Mouse (Mus musculus) ES-Bruce4 (cell line): ENCODE data around the gene Tff3.

Experiments
- CTCF ChIP-seq: IDR thresholded peaks from one replicate; pipeline ENCODE4 v1.8.1; 2011; ENCODE audit warnings: low read depth, low read length
- EP300 ChIP-seq: IDR thresholded peaks from 2 replicates; pipeline ENCODE4 v1.6.1; 2011; ENCODE audit warnings: low read depth, low read length; ENCODE audit not compliant: insufficient read depth
- POLR2A ChIP-seq: IDR thresholded peaks from one replicate; pipeline ENCODE4 v1.8.1; 2011; ENCODE audit warnings: low read length; ENCODE audit not compliant: insufficient read depth

- TF ChIP-seq POLR2A (no peak), CTCF (no peak), EP300 (no peak)
Observed at GRCm38 (mm10) chr17:31176321-31176720, 46.9 kb upstream of the Tff3 start.
